Mouse (Mus musculus) hematopoietic stem cell, adult 5-6 weeks (primary cell): ENCODE measurements around the gene Coro1b. TPM values are rescaled to one million over a fixed set of nuclear protein-coding genes. Genes with fewer than 3 reads are reported as not detected.
A peak's percentile ranks its signal among the peaks of the same experiment; 100 is the strongest.

Experiments
- ATAC-seq, 2 experiments: fragments of 125-278 bp in 1 of 2; replicated peaks in 1 of 2; 2 replicates each; pipeline ENCODE4 v1.8.0; 2016 to 2017; ENCODE audit warnings: inconsistent platforms in 2 of 2, mild to moderate bottlenecking in 2 of 2, moderate number of reproducible peaks in 2 of 2, low read depth in 1 of 2, moderate TSS enrichment in 1 of 2; ENCODE audit not compliant: low FRiP score in 2 of 2, poor library complexity in 2 of 2, severe bottlenecking in 2 of 2, insufficient read depth in 1 of 2, low TSS enrichment in 1 of 2
- total RNA-seq: library from RNA; stranded (forward); fragments of 172-1452, 232-1000 nt; gene quantifications from 2 replicates; pipeline ENCODE4 v1.2.3, GENCODE M21; 2017

The Coro1b gene
- 66.9 and 109 TPM in 2 replicates for total RNA-seq

DNA sequence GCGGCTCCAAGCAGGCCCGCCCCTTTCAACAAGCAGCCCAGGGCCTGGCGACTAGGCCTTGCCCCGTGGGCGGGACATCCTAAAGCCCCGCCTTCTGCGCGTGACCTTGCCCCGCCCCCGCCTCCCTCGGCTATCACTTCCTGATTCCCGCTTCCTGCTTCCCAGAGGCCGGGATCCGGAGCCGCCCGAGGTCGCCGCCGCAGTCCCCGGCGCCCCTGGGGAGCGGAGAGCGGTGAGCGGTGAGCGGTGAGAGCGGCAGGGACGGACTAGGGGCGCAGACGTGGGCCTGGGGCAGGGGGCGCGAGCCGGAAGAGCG is at the start of gene Coro1b:
TSS of gene Coro1b (plus strand) at position 129 of the 316 bp plus-strand sequence.
- peak; percentile 87 to 89 for ATAC-seq

DNA sequence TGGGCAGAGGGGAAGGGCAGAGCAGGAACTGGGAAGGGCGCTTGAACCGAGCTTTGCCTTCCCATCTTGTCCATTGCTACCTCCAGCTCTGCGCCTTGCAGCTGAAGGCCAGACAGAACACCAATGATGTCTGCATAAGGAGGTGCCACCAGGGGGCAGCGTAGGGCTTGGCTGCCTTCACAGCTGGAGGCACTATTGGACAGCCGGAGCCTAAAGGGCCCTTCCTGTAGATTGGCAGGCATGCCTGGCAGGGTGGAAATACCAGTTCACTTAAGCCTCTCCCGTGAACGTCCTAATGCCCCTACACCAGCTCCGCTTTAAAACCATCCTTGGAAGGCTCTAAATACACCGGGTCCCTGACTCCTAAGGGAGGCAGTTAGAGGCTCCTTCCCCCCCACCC is 49.4 kb upstream of the Coro1b start:
- ATAC-seq: peak; percentile 46 to 59

DNA sequence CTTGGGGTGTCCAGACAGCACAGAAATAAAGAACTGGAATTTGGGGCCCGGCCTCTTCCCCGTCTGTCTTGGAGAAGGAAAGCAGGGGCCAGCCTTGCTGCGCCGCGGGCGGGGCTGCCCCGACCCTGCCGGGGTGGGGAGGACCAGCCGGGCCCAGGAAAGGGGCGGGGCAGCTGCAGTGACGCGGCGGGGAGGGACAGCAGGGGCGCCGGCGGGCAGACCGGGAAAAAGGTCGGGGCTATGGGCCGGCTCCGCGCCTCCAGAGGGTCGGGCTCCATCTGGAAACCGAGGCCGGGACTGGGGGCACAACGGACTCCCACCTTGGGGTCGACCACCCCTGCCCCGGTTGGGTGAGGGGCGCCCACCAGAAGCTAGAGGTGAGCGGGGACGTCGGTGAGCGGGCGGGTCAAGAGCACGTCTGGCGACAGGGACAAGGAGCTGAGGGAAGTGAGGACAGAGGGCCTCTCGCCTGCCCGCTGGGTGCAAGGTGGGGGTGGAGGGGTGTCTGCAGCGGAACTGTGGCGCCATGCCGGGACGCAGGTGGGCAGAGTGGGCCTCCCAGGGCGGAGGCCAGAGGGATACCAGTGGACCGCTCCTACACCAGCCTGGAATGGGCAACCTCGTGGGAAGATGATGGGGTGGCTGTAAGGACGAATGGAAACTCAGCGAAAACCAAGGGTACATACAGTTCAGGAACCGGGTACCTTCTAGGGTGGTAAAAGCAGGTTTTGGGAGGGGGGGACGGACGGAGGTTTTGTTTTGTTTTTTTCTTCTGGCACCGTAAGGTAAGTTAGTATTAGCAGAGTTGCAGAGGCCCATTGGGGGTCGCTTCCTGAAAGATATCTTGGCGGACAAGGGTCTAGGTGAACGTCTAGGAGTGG is 48.3 kb upstream of the Coro1b start, which contains the start of gene Pitpnm1:
TSS of gene Pitpnm1 (plus strand) at position 162 of the 881 bp plus-strand sequence.
- ATAC-seq: no peak

- ATAC-seq: no peak
Measured at GRCm38 (mm10) chr19:4100718-4101261, 47.6 kb upstream of the Coro1b start.

DNA sequence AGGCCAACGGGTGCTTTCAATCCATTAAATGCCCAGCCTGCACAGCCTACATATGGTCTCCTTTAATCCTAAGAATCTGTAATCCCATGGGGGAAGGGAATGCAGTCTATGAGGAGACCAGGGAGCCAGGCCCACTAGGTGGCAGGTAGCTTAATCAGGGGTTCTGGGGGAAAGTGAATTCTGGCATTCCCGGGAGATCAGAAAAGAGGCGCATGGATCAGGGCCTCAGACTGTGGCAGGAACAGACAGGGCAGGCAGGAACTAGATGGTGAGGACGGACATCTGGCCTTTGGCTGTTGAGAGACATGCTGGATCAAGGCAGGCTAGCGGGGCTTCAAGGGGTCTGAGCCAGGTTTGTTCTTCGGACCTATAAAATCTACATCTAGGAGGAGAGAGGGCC is 47.0 kb upstream of the Coro1b start:
- no peak for ATAC-seq

- ATAC-seq: no peak
Measured at GRCm38 (mm10) chr19:4102049-4102448, 46.4 kb upstream of the Coro1b start.

DNA sequence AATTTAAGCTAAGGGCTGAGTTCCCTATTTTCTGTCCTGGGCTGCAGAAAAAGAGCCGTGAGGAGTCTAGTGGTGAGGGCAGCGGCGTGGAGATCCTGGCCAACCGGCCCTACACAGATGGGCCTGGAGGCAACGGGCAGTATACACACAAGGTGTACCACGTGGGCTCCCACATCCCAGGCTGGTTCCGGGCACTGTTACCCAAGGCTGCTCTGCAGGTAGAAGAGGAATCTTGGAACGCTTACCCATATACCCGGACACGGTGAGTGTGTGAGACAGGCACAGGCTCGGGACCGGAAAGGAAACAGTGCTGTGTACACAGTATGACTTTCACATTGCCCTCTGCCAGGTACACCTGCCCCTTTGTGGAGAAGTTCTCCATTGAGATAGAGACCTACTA is 45.8 kb upstream of the Coro1b start:
- no peak for ATAC-seq

GRCm38 (mm10) chr19:4103294-4103693 is 45.1 kb upstream of the Coro1b start:
- no peak for ATAC-seq

- ATAC-seq: no peak
Measured at GRCm38 (mm10) chr19:4103792-4104191, 44.6 kb upstream of the Coro1b start.

DNA sequence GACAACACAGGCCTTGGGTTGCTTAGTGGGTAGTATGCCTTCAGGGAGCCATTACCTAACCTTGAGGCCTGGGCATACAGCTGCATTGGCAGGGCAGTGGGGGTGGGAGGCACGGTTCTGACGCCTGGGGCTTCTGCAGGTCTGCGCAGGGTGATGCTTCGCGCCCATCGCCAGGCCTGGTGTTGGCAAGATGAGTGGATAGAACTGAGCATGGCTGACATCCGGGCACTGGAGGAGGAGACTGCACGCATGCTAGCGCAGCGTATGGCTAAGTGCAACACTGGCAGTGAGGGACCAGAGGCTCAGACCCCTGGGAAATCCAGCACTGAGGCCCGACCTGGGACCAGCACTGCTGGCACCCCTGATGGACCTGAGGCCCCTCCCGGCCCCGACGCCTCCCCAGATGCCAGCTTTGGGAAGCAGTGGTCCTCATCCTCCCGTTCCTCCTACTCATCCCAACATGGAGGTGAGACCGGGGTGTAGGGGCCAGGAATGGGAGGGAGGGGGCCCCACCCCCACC is 43.7 kb upstream of the Coro1b start:
- no peak for ATAC-seq

DNA sequence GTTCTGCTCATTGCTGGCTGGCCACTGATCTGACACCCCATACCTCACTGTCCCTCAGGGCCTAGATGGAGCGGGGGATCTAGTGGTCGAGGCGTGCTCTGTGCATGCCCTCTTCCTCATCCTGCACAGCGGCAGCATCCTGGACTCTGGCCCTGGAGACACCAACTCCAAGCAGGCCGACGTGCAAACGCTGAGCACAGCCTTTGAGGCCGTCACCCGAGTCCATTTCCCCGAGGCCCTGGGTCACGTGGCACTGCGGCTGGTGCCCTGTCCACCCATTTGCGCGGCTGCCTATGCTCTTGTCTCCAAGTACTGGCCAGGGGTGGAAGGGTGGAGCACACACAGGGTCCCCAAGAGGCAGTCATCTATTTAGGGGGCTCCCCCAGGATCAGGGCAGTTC is 41.8 kb upstream of the Coro1b start:
- ATAC-seq: no peak

DNA sequence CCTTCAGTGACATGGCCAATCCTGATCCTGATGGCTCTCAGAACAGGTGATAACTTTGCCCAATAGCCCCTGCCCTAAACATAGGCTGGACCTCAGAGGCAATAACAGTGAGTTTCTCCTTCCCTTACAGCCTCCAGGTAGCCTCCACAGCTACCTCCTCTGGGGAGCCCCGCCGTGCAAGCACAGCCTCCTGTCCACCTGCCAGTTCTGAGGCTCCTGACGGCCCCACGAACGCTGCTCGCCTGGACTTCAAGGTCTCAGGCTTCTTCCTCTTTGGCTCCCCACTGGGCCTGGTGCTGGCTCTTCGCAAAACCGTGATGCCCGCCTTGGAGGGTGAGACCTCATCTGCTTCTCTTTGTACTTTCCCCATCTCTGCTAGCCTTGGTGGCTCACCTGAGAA is 39.9 kb upstream of the Coro1b start:
- no peak for ATAC-seq

- no peak for ATAC-seq
Measured at GRCm38 (mm10) chr19:4112063-4112960, 36.1 kb upstream of the Coro1b start.

DNA sequence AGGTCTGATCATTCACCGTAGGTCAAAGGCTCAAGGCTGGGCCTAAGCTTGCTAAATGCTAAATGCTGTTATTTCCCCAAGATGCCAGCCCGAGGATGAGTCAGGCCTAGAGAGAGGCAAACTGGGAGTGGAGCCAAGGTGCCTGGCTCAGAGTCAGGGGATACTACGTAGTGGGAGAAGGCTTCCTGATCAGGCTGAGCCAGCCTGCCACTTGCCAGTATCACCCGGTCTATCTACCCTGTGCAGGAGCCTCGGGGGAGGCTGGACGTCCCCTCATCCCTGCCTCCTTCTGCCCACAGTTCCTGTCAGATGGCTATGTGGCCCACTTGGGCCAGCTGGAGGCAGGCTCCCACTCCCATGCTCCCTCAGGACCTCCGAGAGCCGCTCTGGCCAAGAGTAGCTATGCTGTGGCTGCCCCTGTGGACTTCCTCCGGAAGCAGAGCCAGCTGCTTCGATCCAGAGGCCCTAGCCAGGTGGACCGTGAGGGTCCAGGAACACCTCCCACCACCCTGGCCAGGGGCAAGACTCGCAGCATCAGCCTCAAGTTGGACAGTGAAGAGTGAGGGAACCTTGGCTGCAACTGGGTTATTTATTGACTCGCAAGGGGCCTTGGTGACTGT is 35.1 kb upstream of the Coro1b start:
- ATAC-seq: peak; percentile 86 to 88

- ATAC-seq: peak; percentile 57 to 59
Measured at GRCm38 (mm10) chr19:4113806-4114230, 34.6 kb upstream of the Coro1b start.

GRCm38 (mm10) chr19:4114551-4114950 is 33.9 kb upstream of the Coro1b start:
- ATAC-seq: no peak

DNA sequence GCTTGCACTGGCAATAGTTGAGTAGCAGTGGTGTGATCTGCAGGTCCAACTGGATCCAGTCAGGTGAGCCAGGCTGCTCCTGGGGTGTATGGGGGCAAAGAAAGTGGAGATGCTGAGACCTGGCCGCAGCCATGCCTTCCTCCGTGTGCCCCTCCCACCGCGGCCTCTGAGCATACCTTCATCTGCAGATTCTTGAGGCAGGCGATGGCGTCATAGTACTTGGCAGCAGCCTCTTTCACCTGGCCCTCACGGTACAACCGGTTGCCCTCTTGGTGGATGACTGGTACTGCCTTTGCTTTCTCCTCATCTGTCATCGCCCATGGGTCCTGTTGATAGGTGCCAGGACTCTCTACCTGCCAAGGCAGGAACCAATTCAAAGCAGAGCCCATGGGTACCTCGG is 33.3 kb upstream of the Coro1b start:
- no peak for ATAC-seq
